Mouse (Mus musculus): ENCODE results near the gene Mark2. TPM values are rescaled to one million over a fixed set of nuclear protein-coding genes. Genes with fewer than 3 reads are reported as not detected.
A peak's percentile ranks its signal among the peaks of the same experiment; 100 is the strongest.

Mark2 gene
- polyA plus RNA-seq, 1 experiment from 2014 or later, result 40.8 TPM

- ATAC-seq (ENCODE audit: insufficient number of reproducible peaks, low FRiP score), result no peak
- no peaks in the 10 kb centered on the region for H3K36me3 ChIP-seq
- H3K27me3 ChIP-seq (replicated peaks), result no peaks in the 10 kb centered on the region
- H3K9ac ChIP-seq, result peak overlapping the region; percentile 19; the same call in 1 of the 2 replicates
- H3K4me2 ChIP-seq, result no peak overlapping the region
- WGBS, result 52% methylated on average over 3 of the region's 3 CpGs
- H3K9me3 ChIP-seq (replicated peaks), result no peaks in the 10 kb centered on the region
- no peak overlapping the region for H3K4me3 ChIP-seq
- peaks cover 87% of the 10 kb centered on the region for H3K4me1 ChIP-seq (replicated peaks)
- no peak overlapping the region for H3K27ac ChIP-seq (ENCODE audit: poor library complexity, severe bottlenecking)
Measured at GRCm38 (mm10) chr19:7306968-7307367, 34.7 kb downstream of the Mark2 start.

GRCm38 (mm10) chr19:7305380-7306310, 36.0 kb downstream of the Mark2 start:
- Histone ChIP-seq H3K9me3 (replicated peaks) (no peaks in the 10 kb centered on the region), H3K27ac (ENCODE audit: poor library complexity, severe bottlenecking) (peak overlapping the region; percentile 17; the same call in 1 of the 2 replicates), H3K4me3 (no peak overlapping the region), H3K4me2 (no peak overlapping the region), H3K36me3 (no peaks in the 10 kb centered on the region), H3K4me1 (replicated peaks) (peaks cover 86% of the 10 kb centered on the region), H3K9ac (no peak overlapping the region), H3K27me3 (replicated peaks) (no peaks in the 10 kb centered on the region)
- 37% methylated on average over 11 of the region's 11 CpGs for WGBS
- ATAC-seq (ENCODE audit: insufficient number of reproducible peaks, low FRiP score), result no peak

- no peaks in the 10 kb centered on the region for H3K9me3 ChIP-seq (replicated peaks)
- H3K9ac ChIP-seq, result no peak overlapping the region
- no peak overlapping the region for H3K4me2 ChIP-seq
- 55% methylated on average over 2 of the region's 2 CpGs for WGBS
- H3K27me3 ChIP-seq (replicated peaks), result no peaks in the 10 kb centered on the region
- H3K27ac ChIP-seq (ENCODE audit: poor library complexity, severe bottlenecking), result no peak overlapping the region
- peaks cover 78% of the 10 kb centered on the region for H3K4me1 ChIP-seq (replicated peaks)
- no peak for ATAC-seq (ENCODE audit: insufficient number of reproducible peaks, low FRiP score)
- no peak overlapping the region for H3K4me3 ChIP-seq
- H3K36me3 ChIP-seq, result peaks cover 3% of the 10 kb centered on the region
Measured at GRCm38 (mm10) chr19:7304801-7305200, 36.9 kb downstream of the Mark2 start.

- no peak for ATAC-seq (ENCODE audit: insufficient number of reproducible peaks, low FRiP score)
Measured at GRCm38 (mm10) chr19:7303796-7304195, 37.9 kb downstream of the Mark2 start.

GRCm38 (mm10) chr19:7302493-7302797, 39.2 kb downstream of the Mark2 start:
- WGBS, result 59% methylated on average over 1 of the region's 1 CpGs
- no peak overlapping the region for H3K27ac ChIP-seq (ENCODE audit: poor library complexity, severe bottlenecking)

More at GRCm38 (mm10) chr19:7303796-7304195, 37.9 kb downstream of the Mark2 start:
- Histone ChIP-seq H3K4me2 (no peak overlapping the region), H3K27me3 (replicated peaks) (no peaks in the 10 kb centered on the region), H3K9ac (no peak overlapping the region), H3K27ac (ENCODE audit: poor library complexity, severe bottlenecking) (no peak overlapping the region), H3K4me1 (replicated peaks) (peaks cover 74% of the 10 kb centered on the region), H3K36me3 (peaks cover 3% of the 10 kb centered on the region), H3K4me3 (no peak overlapping the region), H3K9me3 (replicated peaks) (no peaks in the 10 kb centered on the region)
- whole genome bisulfite sequencing, result 73% methylated on average over 6 of the region's 6 CpGs

GRCm38 (mm10) chr19:7301647-7302492, 39.8 kb downstream of the Mark2 start:
- Histone ChIP-seq H3K4me1 (replicated peaks) (peaks cover 56% of the 10 kb centered on the region), H3K4me3 (no peak overlapping the region), H3K9ac (no peak overlapping the region), H3K9me3 (replicated peaks) (no peaks in the 10 kb centered on the region), H3K4me2 (no peak overlapping the region), H3K27ac (ENCODE audit: poor library complexity, severe bottlenecking) (no peak overlapping the region), H3K27me3 (replicated peaks) (no peaks in the 10 kb centered on the region), H3K36me3 (peaks cover 3% of the 10 kb centered on the region)
- WGBS, result 62% methylated on average over 7 of the region's 7 CpGs
- ATAC-seq (ENCODE audit: insufficient number of reproducible peaks, low FRiP score), result no peak

More at GRCm38 (mm10) chr19:7302493-7302797, 39.2 kb downstream of the Mark2 start:
- no peak overlapping the region for H3K4me2 ChIP-seq
- no peak overlapping the region for H3K4me3 ChIP-seq
- peaks cover 61% of the 10 kb centered on the region for H3K4me1 ChIP-seq (replicated peaks)
- H3K9me3 ChIP-seq (replicated peaks), result no peaks in the 10 kb centered on the region
- H3K27me3 ChIP-seq (replicated peaks), result no peaks in the 10 kb centered on the region
- no peak overlapping the region for H3K9ac ChIP-seq
- no peak for ATAC-seq (ENCODE audit: insufficient number of reproducible peaks, low FRiP score)
- peaks cover 3% of the 10 kb centered on the region for H3K36me3 ChIP-seq

- Histone ChIP-seq H3K9me3 (replicated peaks) (no peaks in the 10 kb centered on the region), H3K9ac (no peak overlapping the region), H3K36me3 (peaks cover 3% of the 10 kb centered on the region), H3K27me3 (replicated peaks) (no peaks in the 10 kb centered on the region), H3K4me2 (no peak overlapping the region), H3K27ac (ENCODE audit: poor library complexity, severe bottlenecking) (no peak overlapping the region), H3K4me1 (replicated peaks) (peaks cover 50% of the 10 kb centered on the region), H3K4me3 (no peak overlapping the region)
- WGBS, result 90% methylated on average over 1 of the region's 1 CpGs
- no peak for ATAC-seq (ENCODE audit: insufficient number of reproducible peaks, low FRiP score)
Measured at GRCm38 (mm10) chr19:7300078-7300477, 41.6 kb downstream of the Mark2 start.

- H3K4me3 ChIP-seq, result no peak overlapping the region
- H3K9me3 ChIP-seq (replicated peaks), result no peaks in the 10 kb centered on the region
- no peaks in the 10 kb centered on the region for H3K27me3 ChIP-seq (replicated peaks)
- peaks cover 3% of the 10 kb centered on the region for H3K36me3 ChIP-seq
- H3K4me1 ChIP-seq (replicated peaks), result peaks cover 55% of the 10 kb centered on the region
- no peak overlapping the region for H3K9ac ChIP-seq
- no peak overlapping the region for H3K4me2 ChIP-seq
- no peak for ATAC-seq (ENCODE audit: insufficient number of reproducible peaks, low FRiP score)
- H3K27ac ChIP-seq (ENCODE audit: poor library complexity, severe bottlenecking), result peak overlapping the region; percentile 28; the same call in 1 of the 2 replicates
Measured at GRCm38 (mm10) chr19:7299052-7299451, 42.6 kb downstream of the Mark2 start.

- Histone ChIP-seq H3K27me3 (replicated peaks) (no peaks in the 10 kb centered on the region), H3K36me3 (peaks cover 3% of the 10 kb centered on the region), H3K4me3 (no peak overlapping the region), H3K9me3 (replicated peaks) (no peaks in the 10 kb centered on the region), H3K4me1 (replicated peaks) (peaks cover 46% of the 10 kb centered on the region), H3K4me2 (0 out of 2 replicates have a peak overlapping the region, but pooled peaks have one; percentile 51), H3K27ac (ENCODE audit: poor library complexity, severe bottlenecking) (0 out of 2 replicates have a peak overlapping the region, but pooled peaks have one; percentile 5), H3K9ac (no peak overlapping the region)
- ATAC-seq (ENCODE audit: insufficient number of reproducible peaks, low FRiP score), result no peak
- WGBS, result 84% methylated on average over 4 of the region's 4 CpGs
Measured at GRCm38 (mm10) chr19:7295959-7296358, 45.7 kb downstream of the Mark2 start.

GRCm38 (mm10) chr19:7295071-7295658, 46.5 kb downstream of the Mark2 start:
- 39% methylated on average over 15 of the region's 15 CpGs for WGBS

More at GRCm38 (mm10) chr19:7295071-7295658, 46.5 kb downstream of the Mark2 start:
- peak; percentile 75 for ATAC-seq (ENCODE audit: insufficient number of reproducible peaks, low FRiP score)
- H3K27ac ChIP-seq (ENCODE audit: poor library complexity, severe bottlenecking), result peak overlapping the region; percentile 9; the same call in 1 of the 2 replicates
- H3K4me2 ChIP-seq, result peak overlapping the region; percentile 51
- no peaks in the 10 kb centered on the region for H3K9me3 ChIP-seq (replicated peaks)
- H3K27me3 ChIP-seq (replicated peaks), result no peaks in the 10 kb centered on the region
- peaks cover 1% of the 10 kb centered on the region for H3K36me3 ChIP-seq
- peak overlapping the region; percentile 11 for H3K4me3 ChIP-seq
- H3K4me1 ChIP-seq (replicated peaks), result peaks cover 54% of the 10 kb centered on the region
- H3K9ac ChIP-seq, result 0 out of 2 replicates have a peak overlapping the region, but pooled peaks have one; percentile 37

Data from heart, embryonic 12.5 days (tissue).